In genomic region chr17:56194357-56194756, GRCm38 (mm10) we compare ENCODE assay signal across 27 mouse cellular contexts. TPM values are rescaled to one million over a fixed set of nuclear protein-coding genes. Genes with fewer than 3 reads are reported as not detected.
DNase-seq lines count a peak whose midpoint lies in the region; ATAC-seq and TF ChIP-seq lines count a peak whose summit lies in the region.
"Had no signal": no experiment of that assay in that cellular context is flagged by ENCODE, and none has a peak within 500 bp of the region (broad histone marks: within the 10 kb centered on the region; RNA-seq: fewer than 3 reads in every experiment).

No protein-coding gene starts in this region.

- no peak overlapping the region for H3K4me3 ChIP-seq in kidney, postnatal 0 days (replicated peaks; ENCODE audit: low read depth, low read length)
- no peak overlapping the region for H3K4me3 ChIP-seq in lung, postnatal 0 days (ENCODE audit: low read depth, low read length)
- H3K4me3 ChIP-seq in liver, postnatal 0 days (ENCODE audit: low read depth, low read length), result no peak overlapping the region
- H3K4me3 ChIP-seq: forebrain, embryonic 12.5 days; hindbrain, embryonic 12.5 days; limb, embryonic 15.5 days; megakaryocyte, embryonic 14.5 days; midbrain, embryonic 12.5 days; myocyte; neural tube, embryonic 12.5 days had no signal

- WGBS in kidney, postnatal 0 days, result 87% methylated on average over 12 of the region's 12 CpGs
- WGBS in lung, postnatal 0 days, result 91% methylated on average over 12 of the region's 12 CpGs
- WGBS in liver, postnatal 0 days (ENCODE audit: insufficient replicate concordance), result 76% methylated on average over 12 of the region's 12 CpGs

- no peak for TF ChIP-seq EP300 in lung, postnatal 0 days (IDR thresholded peaks at IDR 0.05)
- TF ChIP-seq EP300 in liver, postnatal 0 days (IDR thresholded peaks at IDR 0.05; ENCODE audit: low read depth), result no peak

- no peak for DNase-seq in kidney, postnatal 0 days (ENCODE audit: low spot score)
- no peak for DNase-seq in kidney, adult 9 months
- DNase-seq in lung, postnatal 0 days (ENCODE audit: low spot score), result no peak
- no peak for DNase-seq in lung, postnatal 36 days
- DNase-seq in liver, postnatal 0 days, result no peak
- DNase-seq: adrenal gland, postnatal 14 days; cerebellum, adult 11-12 months; cerebellum, adult 9-11 months; embryo, embryonic 11 days; forebrain, postnatal 0 days; gastrocnemius, postnatal 10 days; lung, adult 2 months; lung, postnatal 4 days; right cerebral cortex, adult 18-20 months; thymus, adult 2 months; thymus, postnatal 36 days had no signal

- H3K9me3 ChIP-seq in kidney, postnatal 0 days (replicated peaks; ENCODE audit: low read length), result no peaks in the 10 kb centered on the region
- no peaks in the 10 kb centered on the region for H3K9me3 ChIP-seq in lung, postnatal 0 days (ENCODE audit: low read length)
- H3K9me3 ChIP-seq in liver, postnatal 0 days (ENCODE audit: low read length), result no peaks in the 10 kb centered on the region
- H3K9me3 ChIP-seq: forebrain, embryonic 12.5 days; hindbrain, embryonic 12.5 days; limb, embryonic 15.5 days; midbrain, embryonic 12.5 days; neural tube, embryonic 12.5 days had no signal

- no peaks in the 10 kb centered on the region for H3K27me3 ChIP-seq in kidney, postnatal 0 days (ENCODE audit: insufficient read depth, low read length)
- H3K27me3 ChIP-seq in lung, postnatal 0 days (replicated peaks; ENCODE audit: insufficient read depth, low read length), result no peaks in the 10 kb centered on the region
- H3K27me3 ChIP-seq in liver, postnatal 0 days (ENCODE audit: insufficient read depth, low read length), result no peaks in the 10 kb centered on the region
- H3K27me3 ChIP-seq: forebrain, embryonic 12.5 days; hindbrain, embryonic 12.5 days; limb, embryonic 15.5 days; megakaryocyte, embryonic 14.5 days; midbrain, embryonic 12.5 days; neural tube, embryonic 12.5 days had no signal

- no peak overlapping the region for H3K4me2 ChIP-seq in kidney, postnatal 0 days (ENCODE audit: low read length)
- H3K4me2 ChIP-seq in lung, postnatal 0 days (replicated peaks; ENCODE audit: low read depth, low read length), result no peak overlapping the region
- H3K4me2 ChIP-seq in liver, postnatal 0 days (ENCODE audit: low read depth, low read length), result no peak overlapping the region
- H3K4me2 ChIP-seq: forebrain, embryonic 12.5 days; hindbrain, embryonic 12.5 days; limb, embryonic 15.5 days; midbrain, embryonic 12.5 days; neural tube, embryonic 12.5 days had no signal

- H3K36me3 ChIP-seq in kidney, postnatal 0 days (ENCODE audit: insufficient read depth, low read length), result peaks cover 58% of the 10 kb centered on the region
- H3K36me3 ChIP-seq in lung, postnatal 0 days (ENCODE audit: insufficient read depth, low read length), result peaks cover 56% of the 10 kb centered on the region
- H3K36me3 ChIP-seq in liver, postnatal 0 days (replicated peaks; ENCODE audit: insufficient read depth, low read length), result peaks cover 66% of the 10 kb centered on the region

- no peak for TF ChIP-seq CTCF in kidney, postnatal 0 days (IDR thresholded peaks at IDR 0.05; ENCODE audit: low read depth)
- 0 out of 2 replicates have a peak, but pooled peaks have one; percentile 2 for TF ChIP-seq CTCF in lung, postnatal 0 days (IDR thresholded peaks at IDR 0.05)
- no peak for TF ChIP-seq CTCF in liver, postnatal 0 days (IDR thresholded peaks at IDR 0.05; ENCODE audit: low read depth)

- no peaks in the 10 kb centered on the region for H3K4me1 ChIP-seq in kidney, postnatal 0 days (replicated peaks; ENCODE audit: insufficient read depth, low read length)
- no peaks in the 10 kb centered on the region for H3K4me1 ChIP-seq in lung, postnatal 0 days (ENCODE audit: insufficient read depth, low read depth, low read length)
- H3K4me1 ChIP-seq in liver, postnatal 0 days (ENCODE audit: insufficient read depth), result peaks cover 5% of the 10 kb centered on the region
- H3K4me1 ChIP-seq: forebrain, embryonic 12.5 days; hindbrain, embryonic 12.5 days; limb, embryonic 15.5 days; megakaryocyte, embryonic 14.5 days; midbrain, embryonic 12.5 days; neural tube, embryonic 12.5 days had no signal

- 0 out of 2 replicates have a peak overlapping the region, but pooled peaks have one; percentile 25 for H3K27ac ChIP-seq in kidney, postnatal 0 days
- no peak overlapping the region for H3K27ac ChIP-seq in lung, postnatal 0 days (ENCODE audit: low read length)
- H3K27ac ChIP-seq in liver, postnatal 0 days (ENCODE audit: low read depth), result 0 out of 2 replicates have a peak overlapping the region, but pooled peaks have one; percentile 12
- H3K27ac ChIP-seq: forebrain, embryonic 12.5 days; hindbrain, embryonic 12.5 days; hindbrain, postnatal 0 days; limb, embryonic 15.5 days; midbrain, embryonic 12.5 days; neural tube, embryonic 12.5 days had no signal

- no peak overlapping the region for H3K9ac ChIP-seq in kidney, postnatal 0 days (ENCODE audit: low read depth, low read length)
- H3K9ac ChIP-seq in lung, postnatal 0 days (replicated peaks; ENCODE audit: low read depth), result no peak overlapping the region
- no peak overlapping the region for H3K9ac ChIP-seq in liver, postnatal 0 days (replicated peaks)
- H3K9ac ChIP-seq: forebrain, embryonic 12.5 days; forebrain, postnatal 0 days; hindbrain, embryonic 12.5 days; limb, embryonic 15.5 days; midbrain, embryonic 12.5 days; neural tube, embryonic 12.5 days had no signal

- ATAC-seq in kidney, postnatal 0 days (replicated peaks; ENCODE audit: low FRiP score, low read depth), result peak; percentile 6; the same call in 1 of the 2 replicates
- ATAC-seq in lung, postnatal 0 days, result no peak; the same call in 1 of the 2 replicates
- peak; percentile 28; the same call in 1 of the 2 replicates for ATAC-seq in liver, postnatal 0 days
- ATAC-seq in inflammation-experienced regulatory T-cells, adult 6 months, result no peak
- ATAC-seq in cerebellum, adult (ENCODE audit: insufficient number of reproducible peaks, low FRiP score, low TSS enrichment), result no peak
- ATAC-seq: CD4-positive, CD25-positive, alpha-beta regulatory T cell, adult 4 months; forebrain, postnatal 0 days; hindbrain, postnatal 0 days had no signal

RNA-seq across cellular contexts. Expression of gene Mydgf, which starts 10.6 kb away (rescaled TPM):
- 83.0 and 85.0 TPM in 2 replicates for polyA plus RNA-seq in kidney, postnatal 0 days (2015; fragmentation: Nextera tagmentation; extraction: Ambion mirVana)
- 67.2 and 71.2 TPM in 2 replicates for polyA plus RNA-seq in lung, postnatal 0 days (2015; fragmentation: Nextera tagmentation; extraction: Ambion mirVana)
- polyA plus RNA-seq in liver, postnatal 0 days (2015; fragmentation: Nextera tagmentation; extraction: Ambion mirVana), result 45.8 and 49.8 TPM in 2 replicates
- 10 to 100 TPM; 53.3 to 65.6 (median 59.5) TPM for polyA plus RNA-seq in inflammation-experienced regulatory T-cells, adult 6 months (2017; shearing (Covaris generic))

RNA-seq across cellular contexts. Expression of gene Dpp9, which starts 24.3 kb away (rescaled TPM):
- polyA plus RNA-seq in kidney, postnatal 0 days (2015; fragmentation: Nextera tagmentation; extraction: Ambion mirVana), result 22.1 and 25.2 TPM in 2 replicates
- polyA plus RNA-seq in lung, postnatal 0 days (2015; fragmentation: Nextera tagmentation; extraction: Ambion mirVana), result 25.7 and 30.3 TPM in 2 replicates
- 10.2 and 12.1 TPM in 2 replicates for polyA plus RNA-seq in liver, postnatal 0 days (2015; fragmentation: Nextera tagmentation; extraction: Ambion mirVana)
- polyA plus RNA-seq in inflammation-experienced regulatory T-cells, adult 6 months (2017; shearing (Covaris generic)), result 10 to 100 TPM; 13.6 to 17.5 (median 14.5) TPM

RNA-seq across cellular contexts. Expression of gene Tnfaip8l1, which starts 32.1 kb away (rescaled TPM):
- 7.4 and 7.8 TPM in 2 replicates for polyA plus RNA-seq in kidney, postnatal 0 days (2015; fragmentation: Nextera tagmentation; extraction: Ambion mirVana)
- 4.7 and 5.6 TPM in 2 replicates for polyA plus RNA-seq in lung, postnatal 0 days (2015; fragmentation: Nextera tagmentation; extraction: Ambion mirVana)
- 2.8 and 3.3 TPM in 2 replicates for polyA plus RNA-seq in liver, postnatal 0 days (2015; fragmentation: Nextera tagmentation; extraction: Ambion mirVana)
- 10 to 100 TPM; 29.8 to 39.7 (median 37.9) TPM for polyA plus RNA-seq in inflammation-experienced regulatory T-cells, adult 6 months (2017; shearing (Covaris generic))

RNA-seq across cellular contexts. Expression of gene Sema6b, which starts 54.2 kb away (rescaled TPM):
- 0.87 and 1.2 TPM in 2 replicates for polyA plus RNA-seq in kidney, postnatal 0 days (2015; fragmentation: Nextera tagmentation; extraction: Ambion mirVana)
- 0.88 and 1.0 TPM in 2 replicates for polyA plus RNA-seq in lung, postnatal 0 days (2015; fragmentation: Nextera tagmentation; extraction: Ambion mirVana)
- 0.56 and 0.62 TPM in 2 replicates for polyA plus RNA-seq in liver, postnatal 0 days (2015; fragmentation: Nextera tagmentation; extraction: Ambion mirVana)
- polyA plus RNA-seq in inflammation-experienced regulatory T-cells, adult 6 months (2017; shearing (Covaris generic)), result under 1 TPM in 1 of 3 experiments, not detected in 2; 0.13 TPM
- polyA plus RNA-seq: CD4-positive, CD25-positive, alpha-beta regulatory T cell, adult 4 months had no signal

Comparison
In these comparisons a context has a peak if more than half of its experiments do, and no peak if none do; other contexts are left out.
1. ATAC-seq: peak in kidney, postnatal 0 days (single experiment) and liver, postnatal 0 days (single experiment); none in lung, postnatal 0 days (single experiment), inflammation-experienced regulatory T-cells, adult 6 months (single experiment) and cerebellum, adult (single experiment).